Mouse (Mus musculus) heart, embryonic 10.5 days (tissue): ENCODE measurements around the gene Mroh3. TPM values are rescaled to one million over a fixed set of nuclear protein-coding genes. Genes with fewer than 3 reads are reported as not detected.

Experiments
- DNase-seq: peaks from one replicate; pipeline ENCODE4 v3.0.0-alpha.2; 2017; ENCODE audit warnings: low spot score
- H3K27ac ChIP-seq: fragments of 300-500 bp; sonication (generic); 2 replicates; pipeline ENCODE4 v1.5.1; 2016; ENCODE audit warnings: mild to moderate bottlenecking
- H3K27me3 ChIP-seq: fragments of 300-500 bp; sonication (generic); 2 replicates; pipeline ENCODE4 v1.6.1; 2016; ENCODE audit warnings: mild to moderate bottlenecking; ENCODE audit not compliant: poor library complexity, insufficient read depth, severe bottlenecking
- H3K36me3 ChIP-seq: fragments of 300-500 bp; sonication (generic); 2 replicates; pipeline ENCODE4 v1.6.1; 2016; ENCODE audit warnings: mild to moderate bottlenecking, moderate library complexity
- H3K4me1 ChIP-seq: fragments of 300-500 bp; sonication (generic); 2 replicates; pipeline ENCODE4 v1.6.1; 2016; ENCODE audit warnings: mild to moderate bottlenecking
- H3K4me3 ChIP-seq: fragments of 300-500 bp; sonication (generic); 2 replicates; pipeline ENCODE4 v1.5.1; 2016; ENCODE audit warnings: mild to moderate bottlenecking, moderate library complexity
- H3K9me3 ChIP-seq: fragments of 300-500 bp; sonication (generic); 2 replicates; pipeline ENCODE4 v1.6.1; 2016; ENCODE audit warnings: mild to moderate bottlenecking, moderate library complexity
- WGBS: fragments of 180-500 bp; shearing (Covaris S2); methylation state at CpG from one replicate; pipeline ENCODE4 v1.1.7; 2016; 5-methylcytosine and 5-hydroxymethylcytosine counted together
- polyA plus RNA-seq: library from polyadenylated mRNA; unstranded; fragments of >200 nt; fragmentation: Nextera tagmentation; extraction: Ambion mirVana; gene quantifications from 2 replicates; pipeline ENCODE4 v1.2.1, GENCODE M21; 2016

The Mroh3 gene
- polyA plus RNA-seq, 1 experiment from 2014 or later: 0.11 TPM

GRCm38 (mm10) chr1:136223758-136224342 is 11.2 kb upstream of the Mroh3 start:
- no peaks in the 10 kb centered on the region for H3K9me3 ChIP-seq
- peaks cover 15% of the 10 kb centered on the region for H3K36me3 ChIP-seq
- no peak overlapping the region for H3K4me3 ChIP-seq
- WGBS: 85% methylated on average over 10 of the region's 10 CpGs
- peaks cover 18% of the 10 kb centered on the region for H3K27me3 ChIP-seq
- peaks cover 18% of the 10 kb centered on the region for H3K4me1 ChIP-seq
- H3K27ac ChIP-seq: no peak overlapping the region
- DNase-seq: no peak

DNA sequence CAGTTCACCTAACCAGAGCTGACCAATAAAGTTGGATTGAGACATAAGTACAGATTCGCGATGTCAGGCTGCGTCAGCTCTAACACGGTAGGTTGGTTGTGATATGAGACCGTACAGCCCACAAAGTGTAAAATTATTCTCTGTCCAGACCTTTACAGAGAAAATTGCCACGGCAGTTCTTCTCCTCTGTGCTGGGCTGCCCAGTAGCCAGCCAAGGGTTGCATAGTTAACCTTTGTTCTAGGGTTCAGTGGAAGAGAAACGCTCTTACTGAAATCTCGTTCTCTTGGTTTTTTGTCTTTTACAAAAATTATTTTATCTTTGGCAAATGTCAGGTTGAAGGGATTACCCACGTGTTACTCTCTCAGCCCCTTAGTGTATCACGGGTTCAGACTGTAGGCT is 9.8 kb upstream of the Mroh3 start:
- H3K36me3 ChIP-seq: peaks cover 15% of the 10 kb centered on the region
- no peak for DNase-seq
- WGBS: 84% methylated on average over 10 of the region's 10 CpGs
- H3K4me1 ChIP-seq: peaks cover 3% of the 10 kb centered on the region; the same call in 1 of the 2 replicates
- no peak overlapping the region for H3K27ac ChIP-seq
- peaks cover 8% of the 10 kb centered on the region for H3K27me3 ChIP-seq
- H3K4me3 ChIP-seq: no peak overlapping the region
- no peaks in the 10 kb centered on the region for H3K9me3 ChIP-seq

- Histone ChIP-seq H3K9me3 (no peaks in the 10 kb centered on the region), H3K27me3 (no peaks in the 10 kb centered on the region), H3K27ac (no peak overlapping the region), H3K36me3 (peaks cover 19% of the 10 kb centered on the region), H3K4me1 (no peaks in the 10 kb centered on the region), H3K4me3 (no peak overlapping the region)
- DNase-seq: no peak
- WGBS: 78% methylated on average over 10 of the region's 10 CpGs
These were observed 7.6 kb upstream of the Mroh3 start for GRCm38 (mm10) chr1:136220037-136220871.

DNA sequence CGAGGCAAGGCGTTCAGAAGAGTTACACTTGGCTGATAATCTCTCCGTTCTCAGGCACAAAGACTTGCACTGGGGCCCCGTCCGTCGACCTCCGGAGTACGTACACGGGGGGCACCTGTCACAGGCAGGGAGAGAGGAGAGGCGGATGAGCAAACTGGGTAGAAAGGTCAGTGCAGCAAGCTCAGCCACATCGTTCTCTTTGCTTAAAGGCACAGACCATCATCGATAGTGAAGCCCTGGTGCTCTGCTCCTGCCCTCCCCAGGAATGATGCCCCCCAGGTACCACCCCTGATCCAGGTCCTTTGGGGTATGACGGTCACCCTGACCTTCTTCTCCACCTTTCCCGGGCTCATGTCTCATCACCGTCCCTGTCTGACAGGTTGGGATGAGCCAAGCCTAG is 1.7 kb upstream of the Mroh3 start:
- 78% methylated on average over 15 of the region's 15 CpGs for WGBS
- Histone ChIP-seq H3K9me3 (no peaks in the 10 kb centered on the region), H3K27me3 (0 out of 2 replicates have a peak, but pooled peaks cover 6% of the 10 kb centered on the region), H3K27ac (no peak overlapping the region), H3K4me1 (no peaks in the 10 kb centered on the region), H3K4me3 (no peak overlapping the region), H3K36me3 (peaks cover 4% of the 10 kb centered on the region)
- no peak for DNase-seq

DNA sequence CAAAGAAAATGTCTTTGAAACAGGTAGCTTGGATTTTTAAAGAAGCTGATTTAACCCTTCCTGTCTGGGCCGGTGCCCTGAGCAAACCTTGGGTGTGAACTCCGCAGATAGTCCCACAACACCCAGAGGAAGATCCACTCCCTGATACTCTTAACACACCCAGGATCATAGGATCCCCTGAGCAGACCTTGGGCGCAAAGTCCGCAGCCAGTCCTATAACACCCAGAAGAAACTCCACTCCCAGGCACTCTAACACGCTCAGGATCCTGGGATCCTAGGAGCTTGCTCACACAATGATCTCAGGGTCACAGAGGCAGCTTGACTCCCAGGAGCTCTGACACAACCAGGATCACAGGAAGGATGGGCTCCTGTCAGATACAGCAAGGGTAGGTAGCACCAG is 22.6 kb downstream of the Mroh3 start:
- WGBS: 85% methylated on average over 5 of the region's 5 CpGs

DNA sequence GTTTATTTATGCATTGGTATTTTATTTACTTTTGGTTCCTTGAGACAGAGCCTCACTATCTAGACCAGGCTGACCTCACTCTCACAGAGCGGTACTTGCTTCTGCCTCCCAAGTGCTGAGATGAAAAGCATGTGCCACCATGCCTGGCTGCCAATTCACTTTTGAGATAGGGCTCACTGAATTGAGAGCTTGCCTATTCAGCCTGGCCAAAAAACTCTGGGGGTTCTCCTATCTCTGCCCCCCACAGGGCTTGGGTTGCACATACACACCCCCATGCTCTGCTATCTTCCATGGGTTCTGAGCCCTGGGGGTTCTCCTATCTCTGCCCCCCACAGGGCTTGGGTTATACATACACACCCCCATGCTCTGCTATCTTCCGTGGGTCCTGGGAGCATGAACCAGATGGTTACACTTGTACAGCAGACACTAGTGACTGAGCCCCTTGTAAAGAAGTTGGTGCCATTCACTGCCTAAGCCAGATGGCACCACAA is 33.1 kb downstream of the Mroh3 start:
- Histone ChIP-seq H3K27ac (no peak overlapping the region), H3K9me3 (no peaks in the 10 kb centered on the region), H3K36me3 (peaks cover 15% of the 10 kb centered on the region), H3K27me3 (0 out of 2 replicates have a peak, but pooled peaks cover 4% of the 10 kb centered on the region), H3K4me1 (peaks cover 23% of the 10 kb centered on the region), H3K4me3 (no peak overlapping the region)
- WGBS: 30% methylated on average over 2 of the region's 2 CpGs
- DNase-seq: no peak

More for the DNA sequence above, 22.6 kb downstream of the Mroh3 start:
- 0 out of 2 replicates have a peak, but pooled peaks cover 4% of the 10 kb centered on the region for H3K27me3 ChIP-seq
- DNase-seq: no peak
- H3K36me3 ChIP-seq: no peaks in the 10 kb centered on the region
- no peaks in the 10 kb centered on the region for H3K9me3 ChIP-seq
- H3K4me3 ChIP-seq: no peak overlapping the region
- peaks cover 6% of the 10 kb centered on the region for H3K4me1 ChIP-seq
- no peak overlapping the region for H3K27ac ChIP-seq

GRCm38 (mm10) chr1:136178741-136179140 is 33.9 kb downstream of the Mroh3 start:
- no peak overlapping the region for H3K4me3 ChIP-seq
- H3K27ac ChIP-seq: no peak overlapping the region
- WGBS: 31% methylated on average over 6 of the region's 6 CpGs
- H3K9me3 ChIP-seq: no peaks in the 10 kb centered on the region
- H3K27me3 ChIP-seq: peaks cover 8% of the 10 kb centered on the region; the same call in 1 of the 2 replicates
- H3K4me1 ChIP-seq: peaks cover 24% of the 10 kb centered on the region
- H3K36me3 ChIP-seq: peaks cover 19% of the 10 kb centered on the region
- no peak for DNase-seq

- Histone ChIP-seq H3K27ac (no peak overlapping the region), H3K27me3 (peaks cover 17% of the 10 kb centered on the region; the same call in 1 of the 2 replicates), H3K9me3 (no peaks in the 10 kb centered on the region), H3K36me3 (peaks cover 22% of the 10 kb centered on the region), H3K4me3 (no peak overlapping the region), H3K4me1 (peaks cover 40% of the 10 kb centered on the region)
- 71% methylated on average over 2 of the region's 2 CpGs for WGBS
- DNase-seq: no peak
These were observed 35.5 kb downstream of the Mroh3 start for GRCm38 (mm10) chr1:136177085-136177484.

- Histone ChIP-seq H3K36me3 (peaks cover 29% of the 10 kb centered on the region), H3K27me3 (peaks cover 25% of the 10 kb centered on the region; the same call in 1 of the 2 replicates), H3K4me1 (peaks cover 43% of the 10 kb centered on the region), H3K27ac (no peak overlapping the region), H3K4me3 (no peak overlapping the region), H3K9me3 (no peaks in the 10 kb centered on the region)
- no peak for DNase-seq
- 30% methylated on average over 6 of the region's 6 CpGs for WGBS
These were observed 37.4 kb downstream of the Mroh3 start for GRCm38 (mm10) chr1:136175183-136175582.

DNA sequence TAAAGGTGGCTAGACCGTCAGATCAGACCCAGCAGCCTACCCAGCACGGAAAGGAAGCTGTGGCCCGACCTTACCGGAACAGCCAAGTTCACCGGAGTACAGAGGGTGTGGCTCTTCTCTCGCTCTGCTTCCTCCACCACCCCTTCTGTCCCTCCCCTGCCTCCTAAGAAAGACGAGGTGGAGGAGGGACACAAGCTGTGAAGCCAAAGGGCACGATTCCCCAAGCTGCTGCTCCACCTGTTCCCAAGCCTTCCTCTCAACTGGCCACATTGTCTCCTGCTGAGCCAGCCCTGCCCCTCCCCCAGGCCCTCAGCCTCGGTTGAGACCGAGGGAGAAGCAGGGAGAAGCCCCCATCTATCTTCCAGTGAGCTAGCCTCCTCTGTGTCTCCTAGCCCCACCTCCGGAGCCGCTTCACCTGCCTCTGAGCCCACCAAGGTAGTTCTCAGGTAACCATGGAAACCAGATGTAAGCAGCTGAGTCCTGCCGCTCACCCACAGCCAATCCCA is 38.5 kb downstream of the Mroh3 start:
- H3K4me1 ChIP-seq: peaks cover 47% of the 10 kb centered on the region
- H3K9me3 ChIP-seq: no peaks in the 10 kb centered on the region
- no peak overlapping the region; the same call in 1 of the 2 replicates for H3K27ac ChIP-seq
- H3K27me3 ChIP-seq: peaks cover 25% of the 10 kb centered on the region; the same call in 1 of the 2 replicates
- peak overlapping the region; percentile 25; the same call in 1 of the 2 replicates for H3K4me3 ChIP-seq
- peaks cover 29% of the 10 kb centered on the region for H3K36me3 ChIP-seq
- WGBS: 17% methylated on average over 13 of the region's 13 CpGs
- DNase-seq: no peak

GRCm38 (mm10) chr1:136172696-136173095 is 39.9 kb downstream of the Mroh3 start:
- 0 out of 2 replicates have a peak overlapping the region, but pooled peaks have one; percentile 0 for H3K27ac ChIP-seq
- H3K4me3 ChIP-seq: no peak overlapping the region
- 58% methylated on average over 12 of the region's 12 CpGs for WGBS
- peaks cover 38% of the 10 kb centered on the region for H3K4me1 ChIP-seq
- H3K36me3 ChIP-seq: peaks cover 29% of the 10 kb centered on the region
- no peaks in the 10 kb centered on the region for H3K9me3 ChIP-seq
- DNase-seq: no peak
- peaks cover 25% of the 10 kb centered on the region; the same call in 1 of the 2 replicates for H3K27me3 ChIP-seq

- Histone ChIP-seq H3K4me1 (peaks cover 45% of the 10 kb centered on the region), H3K9me3 (no peaks in the 10 kb centered on the region), H3K4me3 (no peak overlapping the region; the same call in 1 of the 2 replicates), H3K27ac (no peak overlapping the region), H3K36me3 (peaks cover 25% of the 10 kb centered on the region), H3K27me3 (peaks cover 25% of the 10 kb centered on the region; the same call in 1 of the 2 replicates)
- WGBS: 7% methylated on average over 5 of the region's 5 CpGs
- DNase-seq: peak; percentile 93
These were observed 42.5 kb downstream of the Mroh3 start for GRCm38 (mm10) chr1:136170109-136170508.

DNA sequence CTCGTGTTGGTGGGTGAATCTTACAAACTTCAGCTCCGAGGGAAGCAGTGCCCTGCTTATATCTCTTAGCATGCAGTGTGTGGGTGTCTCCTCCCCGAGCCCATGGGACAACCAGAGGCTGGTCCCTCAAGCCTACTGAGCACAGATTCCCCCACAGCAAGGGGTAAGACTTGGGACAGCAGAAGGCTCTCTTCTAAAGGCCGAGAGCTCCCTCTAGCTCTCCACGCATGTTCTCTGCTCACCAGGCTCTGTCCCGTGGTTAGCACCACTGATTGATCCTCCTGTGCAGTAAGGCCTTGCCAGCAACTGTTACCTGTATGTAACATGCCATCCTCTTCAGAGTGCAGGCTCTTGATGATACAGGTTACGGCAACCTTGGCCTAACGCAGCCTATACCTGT is 45.0 kb downstream of the Mroh3 start:
- no peak for DNase-seq
- 66% methylated on average over 8 of the region's 8 CpGs for WGBS
- no peaks in the 10 kb centered on the region for H3K9me3 ChIP-seq
- H3K4me1 ChIP-seq: peaks cover 20% of the 10 kb centered on the region
- no peak overlapping the region for H3K27ac ChIP-seq
- H3K27me3 ChIP-seq: peaks cover 14% of the 10 kb centered on the region; the same call in 1 of the 2 replicates
- H3K4me3 ChIP-seq: no peak overlapping the region
- peaks cover 39% of the 10 kb centered on the region for H3K36me3 ChIP-seq
